Mouse (Mus musculus): ENCODE measurements at regions not wholly inside any gene's neighbourhood (a gene's known extent, or its start where the extent isn't known, plus 50 kb on each side); places are given as distances from the start of the nearest gene placed in this dataset.

DNA sequence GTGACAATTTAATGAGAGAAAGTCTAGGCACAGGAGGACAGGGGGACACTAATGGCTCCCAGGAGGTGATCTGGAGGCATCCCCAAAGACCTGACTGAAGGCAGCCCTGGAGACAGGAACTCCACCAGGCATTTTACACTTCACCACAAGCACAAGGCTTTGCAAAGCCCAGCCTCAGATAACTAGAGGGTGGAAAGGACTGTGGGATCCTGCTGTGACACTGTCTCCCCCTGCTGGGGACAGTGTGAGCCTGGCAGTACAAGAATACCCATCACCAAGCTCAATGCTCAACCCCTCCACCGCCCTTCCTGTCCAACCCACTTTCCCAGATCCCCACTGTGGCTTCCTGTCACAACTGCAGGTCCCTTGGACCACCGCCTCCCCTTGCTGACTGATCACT, 131.3 kb upstream of the Zdhhc25 start:
- H3K27ac ChIP-seq (ENCODE audit: low read length), result no peak overlapping the region
- ATAC-seq (ENCODE audit: insufficient number of reproducible peaks, insufficient read depth, low FRiP score, low read depth), result no peak
- no peaks in the 10 kb centered on the region for H3K4me1 ChIP-seq (ENCODE audit: control insufficient read depth, insufficient read depth, low read length)
- H3K36me3 ChIP-seq (ENCODE audit: control insufficient read depth, insufficient read depth, low read length), result no peaks in the 10 kb centered on the region
- WGBS, result 32% methylated on average over 2 of the region's 2 CpGs
- no peaks in the 10 kb centered on the region for H3K27me3 ChIP-seq (ENCODE audit: control insufficient read depth, insufficient read depth, low read length)
- no peak overlapping the region for H3K9ac ChIP-seq (replicated peaks; ENCODE audit: low read depth, low read length)
- H3K4me2 ChIP-seq (replicated peaks; ENCODE audit: low read depth, low read length), result no peak overlapping the region
- H3K4me3 ChIP-seq (ENCODE audit: low read depth, low read length), result no peak overlapping the region
- H3K9me3 ChIP-seq (ENCODE audit: control insufficient read depth, low read depth, low read length), result no peaks in the 10 kb centered on the region

- no peak overlapping the region for H3K4me2 ChIP-seq (replicated peaks; ENCODE audit: low read depth, low read length)
- no peak for ATAC-seq (ENCODE audit: insufficient number of reproducible peaks, insufficient read depth, low FRiP score, low read depth)
Measured at GRCm38 (mm10) chr15:88469508-88470455, 130.3 kb upstream of the Zdhhc25 start.

DNA sequence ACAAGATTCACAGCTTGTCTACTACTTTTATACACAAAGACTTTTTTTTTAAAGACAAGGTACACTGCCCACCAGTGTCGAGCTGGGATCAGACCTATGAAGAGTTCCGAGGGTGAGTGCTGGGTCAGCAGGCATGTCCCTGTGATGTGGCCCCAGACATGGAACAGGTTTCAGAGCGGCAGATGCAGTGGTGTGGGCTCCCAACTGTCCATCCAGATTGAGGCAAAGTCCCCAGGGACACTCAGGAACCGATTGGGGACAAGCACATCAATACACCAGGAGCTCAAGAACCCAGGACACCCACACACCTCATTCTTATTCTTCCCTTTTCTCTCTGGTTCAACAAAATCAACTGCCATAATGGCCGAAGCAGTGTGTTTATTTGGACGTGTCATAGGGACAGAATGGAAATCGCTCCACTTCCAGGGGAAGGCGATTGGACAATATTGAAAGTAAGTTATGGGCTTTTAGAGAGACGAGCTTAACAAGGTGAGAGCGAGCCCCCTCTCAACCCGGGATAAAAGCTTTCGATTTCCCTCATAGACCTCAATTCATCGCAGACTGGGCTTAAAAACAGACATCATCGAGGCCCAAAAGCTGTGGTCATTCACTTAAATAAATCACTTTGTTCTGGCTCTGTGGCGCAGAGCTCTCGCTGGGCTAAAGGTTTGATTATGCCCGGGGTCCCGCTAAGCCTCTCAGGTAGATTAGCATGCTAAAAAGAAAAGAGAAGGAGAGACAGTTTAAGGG, 127.6 kb upstream of the Zdhhc25 start:
- H3K4me2 ChIP-seq (replicated peaks; ENCODE audit: low read depth, low read length), result no peak overlapping the region
- H3K4me3 ChIP-seq (ENCODE audit: low read depth, low read length), result no peak overlapping the region
- H3K9ac ChIP-seq (replicated peaks; ENCODE audit: low read depth, low read length), result no peak overlapping the region
- H3K36me3 ChIP-seq (ENCODE audit: control insufficient read depth, insufficient read depth, low read length), result no peaks in the 10 kb centered on the region
- 55% methylated on average over 18 of the region's 18 CpGs for WGBS
- H3K4me1 ChIP-seq (ENCODE audit: control insufficient read depth, insufficient read depth, low read length), result no peaks in the 10 kb centered on the region
- no peaks in the 10 kb centered on the region for H3K9me3 ChIP-seq (ENCODE audit: control insufficient read depth, low read depth, low read length)
- no peaks in the 10 kb centered on the region for H3K27me3 ChIP-seq (ENCODE audit: control insufficient read depth, insufficient read depth, low read length)
- ATAC-seq (ENCODE audit: insufficient number of reproducible peaks, insufficient read depth, low FRiP score, low read depth), result no peak
- no peak overlapping the region for H3K27ac ChIP-seq (ENCODE audit: low read length)

More at GRCm38 (mm10) chr15:88469508-88470455, 130.3 kb upstream of the Zdhhc25 start:
- H3K27ac ChIP-seq (ENCODE audit: low read length), result no peak overlapping the region
- H3K9ac ChIP-seq (replicated peaks; ENCODE audit: low read depth, low read length), result no peak overlapping the region
- no peak overlapping the region for H3K4me3 ChIP-seq (ENCODE audit: low read depth, low read length)
- H3K4me1 ChIP-seq (ENCODE audit: control insufficient read depth, insufficient read depth, low read length), result no peaks in the 10 kb centered on the region
- no peaks in the 10 kb centered on the region for H3K27me3 ChIP-seq (ENCODE audit: control insufficient read depth, insufficient read depth, low read length)
- H3K36me3 ChIP-seq (ENCODE audit: control insufficient read depth, insufficient read depth, low read length), result no peaks in the 10 kb centered on the region
- 75% methylated on average over 15 of the region's 15 CpGs for WGBS
- no peaks in the 10 kb centered on the region for H3K9me3 ChIP-seq (ENCODE audit: control insufficient read depth, low read depth, low read length)

DNA sequence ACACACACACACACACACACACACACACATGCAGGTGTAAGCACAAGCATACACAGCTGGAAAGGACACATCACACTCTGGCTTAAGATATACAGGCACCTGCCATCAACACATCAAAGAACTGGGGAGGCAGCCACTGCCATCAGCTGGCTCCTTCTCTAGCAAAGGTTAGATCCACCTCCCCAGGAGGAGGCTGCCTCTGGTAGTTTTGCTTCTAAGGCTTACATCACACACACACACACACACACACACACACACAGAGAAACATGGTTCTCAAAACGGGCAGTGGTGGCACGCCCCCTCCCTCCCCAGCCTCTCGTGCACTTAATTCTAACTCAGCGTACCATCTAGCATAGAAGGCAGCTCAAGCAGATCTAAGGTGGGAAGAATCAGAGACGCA, 126.9 kb upstream of the Zdhhc25 start:
- Histone ChIP-seq H3K4me3 (ENCODE audit: low read depth, low read length) (no peak overlapping the region), H3K4me1 (ENCODE audit: control insufficient read depth, insufficient read depth, low read length) (no peaks in the 10 kb centered on the region), H3K4me2 (replicated peaks; ENCODE audit: low read depth, low read length) (no peak overlapping the region), H3K27me3 (ENCODE audit: control insufficient read depth, insufficient read depth, low read length) (no peaks in the 10 kb centered on the region), H3K9ac (replicated peaks; ENCODE audit: low read depth, low read length) (no peak overlapping the region), H3K9me3 (ENCODE audit: control insufficient read depth, low read depth, low read length) (no peaks in the 10 kb centered on the region), H3K27ac (ENCODE audit: low read length) (no peak overlapping the region), H3K36me3 (ENCODE audit: control insufficient read depth, insufficient read depth, low read length) (no peaks in the 10 kb centered on the region)
- no peak for ATAC-seq (ENCODE audit: insufficient number of reproducible peaks, insufficient read depth, low FRiP score, low read depth)
- 68% methylated on average over 5 of the region's 5 CpGs for WGBS

DNA sequence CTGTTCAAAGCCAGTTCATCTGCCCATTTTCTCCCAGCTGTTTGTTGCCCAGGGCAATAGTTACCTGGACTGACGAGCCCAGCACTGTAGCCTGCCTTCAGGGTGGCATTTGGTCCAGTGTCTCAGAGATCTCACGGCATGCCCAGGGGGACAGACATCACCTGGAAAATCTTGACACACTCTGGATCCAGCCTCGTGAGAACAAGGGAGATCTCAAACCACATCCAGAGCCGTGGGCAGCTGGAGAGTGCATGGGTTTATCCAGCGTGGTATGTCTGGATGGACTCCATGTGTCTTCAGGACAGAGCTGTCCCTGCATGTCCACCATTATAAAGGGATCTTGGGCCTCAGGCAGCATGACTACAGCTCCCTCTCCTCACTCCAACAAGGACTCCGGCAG, 116.6 kb upstream of the Zdhhc25 start:
- Histone ChIP-seq H3K9me3 (ENCODE audit: control insufficient read depth, low read depth, low read length) (no peaks in the 10 kb centered on the region), H3K27ac (ENCODE audit: low read length) (no peak overlapping the region), H3K4me2 (replicated peaks; ENCODE audit: low read depth, low read length) (no peak overlapping the region), H3K27me3 (ENCODE audit: control insufficient read depth, insufficient read depth, low read length) (no peaks in the 10 kb centered on the region), H3K4me3 (ENCODE audit: low read depth, low read length) (no peak overlapping the region), H3K4me1 (ENCODE audit: control insufficient read depth, insufficient read depth, low read length) (no peaks in the 10 kb centered on the region), H3K9ac (replicated peaks; ENCODE audit: low read depth, low read length) (no peak overlapping the region), H3K36me3 (ENCODE audit: control insufficient read depth, insufficient read depth, low read length) (no peaks in the 10 kb centered on the region)
- ATAC-seq (ENCODE audit: insufficient number of reproducible peaks, insufficient read depth, low FRiP score, low read depth), result no peak
- 85% methylated on average over 6 of the region's 6 CpGs for WGBS

GRCm38 (mm10) chr15:88489715-88490114, 110.4 kb upstream of the Zdhhc25 start:
- Histone ChIP-seq H3K27me3 (ENCODE audit: control insufficient read depth, insufficient read depth, low read length) (no peaks in the 10 kb centered on the region), H3K27ac (ENCODE audit: low read length) (no peak overlapping the region), H3K4me2 (replicated peaks; ENCODE audit: low read depth, low read length) (no peak overlapping the region), H3K36me3 (ENCODE audit: control insufficient read depth, insufficient read depth, low read length) (no peaks in the 10 kb centered on the region), H3K4me1 (ENCODE audit: control insufficient read depth, insufficient read depth, low read length) (no peaks in the 10 kb centered on the region), H3K4me3 (ENCODE audit: low read depth, low read length) (no peak overlapping the region), H3K9ac (replicated peaks; ENCODE audit: low read depth, low read length) (no peak overlapping the region), H3K9me3 (ENCODE audit: control insufficient read depth, low read depth, low read length) (no peaks in the 10 kb centered on the region)
- WGBS, result 93% methylated on average over 7 of the region's 7 CpGs
- no peak for ATAC-seq (ENCODE audit: insufficient number of reproducible peaks, insufficient read depth, low FRiP score, low read depth)

- H3K36me3 ChIP-seq (ENCODE audit: control insufficient read depth, insufficient read depth, low read length), result no peaks in the 10 kb centered on the region
- H3K27me3 ChIP-seq (ENCODE audit: control insufficient read depth, insufficient read depth, low read length), result no peaks in the 10 kb centered on the region
- no peak for ATAC-seq (ENCODE audit: insufficient number of reproducible peaks, insufficient read depth, low FRiP score, low read depth)
- 62% methylated on average over 12 of the region's 12 CpGs for WGBS
- no peak overlapping the region for H3K4me3 ChIP-seq (ENCODE audit: low read depth, low read length)
- no peak overlapping the region for H3K9ac ChIP-seq (replicated peaks; ENCODE audit: low read depth, low read length)
- H3K4me1 ChIP-seq (ENCODE audit: control insufficient read depth, insufficient read depth, low read length), result no peaks in the 10 kb centered on the region
- no peak overlapping the region for H3K27ac ChIP-seq (ENCODE audit: low read length)
- no peak overlapping the region for H3K4me2 ChIP-seq (replicated peaks; ENCODE audit: low read depth, low read length)
- H3K9me3 ChIP-seq (ENCODE audit: control insufficient read depth, low read depth, low read length), result no peaks in the 10 kb centered on the region
Measured at GRCm38 (mm10) chr15:88490316-88491090, 109.6 kb upstream of the Zdhhc25 start.

- Histone ChIP-seq H3K9me3 (ENCODE audit: control insufficient read depth, low read depth, low read length) (no peaks in the 10 kb centered on the region), H3K4me2 (replicated peaks; ENCODE audit: low read depth, low read length) (no peak overlapping the region), H3K4me3 (ENCODE audit: low read depth, low read length) (no peak overlapping the region), H3K27ac (ENCODE audit: low read length) (no peak overlapping the region), H3K4me1 (ENCODE audit: control insufficient read depth, insufficient read depth, low read length) (no peaks in the 10 kb centered on the region), H3K27me3 (ENCODE audit: control insufficient read depth, insufficient read depth, low read length) (no peaks in the 10 kb centered on the region), H3K36me3 (ENCODE audit: control insufficient read depth, insufficient read depth, low read length) (no peaks in the 10 kb centered on the region), H3K9ac (replicated peaks; ENCODE audit: low read depth, low read length) (no peak overlapping the region)
- no peak for ATAC-seq (ENCODE audit: insufficient number of reproducible peaks, insufficient read depth, low FRiP score, low read depth)
- WGBS, result 60% methylated on average over 5 of the region's 5 CpGs
Measured at GRCm38 (mm10) chr15:88491091-88491366, 109.1 kb upstream of the Zdhhc25 start.
